Mouse (Mus musculus) E14TG2a.4 (cell line): ENCODE measurements around the gene Teddm2.

Source experiments
- CTCF ChIP-seq: conservative IDR thresholded peaks from 2 replicates; pipeline ENCODE4 v1.5.1; 2014; ENCODE audit warnings: low read length
- POU5F1 ChIP-seq: IDR thresholded peaks from 2 replicates; pipeline ENCODE4 v1.6.1; 2014; ENCODE audit warnings: low read length, borderline replicate concordance

GRCm38 (mm10) chr1:153908208-153908607, 8.2 kb upstream of the Teddm2 start:
- no peak for TF ChIP-seq POU5F1
- no peak for TF ChIP-seq CTCF
